Mouse (Mus musculus) cerebellum, adult 9-11 months (tissue): ENCODE results near the gene Ifrd1.

Experiments
- DNase-seq: peaks from one replicate; pipeline ENCODE4 v3.0.0; 2022

Gene Ifrd1

DNA sequence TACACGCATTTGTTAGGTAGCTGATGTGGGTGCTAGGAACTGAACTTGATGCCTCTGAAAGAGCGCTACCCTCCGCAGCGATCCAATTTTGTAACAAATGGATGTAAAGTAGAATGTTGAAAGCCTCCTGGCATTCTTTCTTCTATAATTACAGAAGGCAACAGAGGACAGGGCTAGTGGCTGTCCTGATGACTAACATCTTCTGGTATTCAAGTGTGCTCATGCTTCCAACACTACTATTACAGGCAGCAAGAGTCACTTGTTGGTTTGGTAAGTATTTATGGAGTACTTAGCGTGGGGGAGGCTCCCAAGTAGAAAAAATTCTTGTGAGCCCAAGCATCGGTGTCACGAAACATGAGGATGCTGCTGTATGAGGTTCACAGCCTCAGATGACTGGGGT, 9.1 kb downstream of the Ifrd1 start:
- no peak for DNase-seq

DNA sequence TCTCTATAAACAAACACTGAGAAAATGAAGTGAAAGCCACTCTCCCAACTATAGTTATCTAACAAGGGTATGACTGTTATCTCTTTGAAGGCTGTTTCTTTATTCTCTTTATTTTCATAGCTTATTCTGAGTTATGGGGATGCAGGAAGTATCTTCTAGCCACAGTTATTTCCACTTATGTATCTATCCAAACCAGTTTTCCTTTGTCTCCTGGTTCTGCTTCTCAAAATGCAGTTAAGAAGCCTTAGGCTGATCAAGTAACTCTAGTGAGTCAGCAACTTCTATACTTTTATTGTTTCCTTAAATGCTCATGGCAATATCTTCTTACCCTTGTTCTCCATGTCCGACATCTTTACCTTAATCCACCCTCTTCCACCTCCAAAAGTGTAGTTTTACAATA, 16.1 kb downstream of the Ifrd1 start:
- DNase-seq = no peak

DNA sequence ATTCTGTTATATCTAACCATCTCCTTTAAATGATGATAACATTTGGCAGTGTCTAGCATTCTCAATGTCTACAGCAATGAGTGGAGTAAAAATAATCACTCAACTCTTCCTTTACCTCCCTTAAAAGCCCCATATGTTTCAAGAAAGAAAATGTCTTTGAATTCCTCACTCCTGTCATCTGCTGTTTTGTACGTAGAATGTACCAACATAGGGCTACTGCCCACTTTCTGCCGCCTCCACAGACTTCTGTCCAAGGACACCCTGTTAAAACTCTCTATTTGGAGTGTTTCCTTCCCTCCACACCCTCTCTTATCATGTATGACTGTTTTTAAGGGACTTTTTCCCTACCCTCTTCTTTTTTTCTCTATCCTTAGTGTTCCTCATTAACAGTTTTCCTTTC, 16.7 kb downstream of the Ifrd1 start:
- no peak for DNase-seq

- peak; percentile 24 for DNase-seq
Observed at GRCm38 (mm10) chr12:40224171-40224880, 24.0 kb downstream of the Ifrd1 start.

DNA sequence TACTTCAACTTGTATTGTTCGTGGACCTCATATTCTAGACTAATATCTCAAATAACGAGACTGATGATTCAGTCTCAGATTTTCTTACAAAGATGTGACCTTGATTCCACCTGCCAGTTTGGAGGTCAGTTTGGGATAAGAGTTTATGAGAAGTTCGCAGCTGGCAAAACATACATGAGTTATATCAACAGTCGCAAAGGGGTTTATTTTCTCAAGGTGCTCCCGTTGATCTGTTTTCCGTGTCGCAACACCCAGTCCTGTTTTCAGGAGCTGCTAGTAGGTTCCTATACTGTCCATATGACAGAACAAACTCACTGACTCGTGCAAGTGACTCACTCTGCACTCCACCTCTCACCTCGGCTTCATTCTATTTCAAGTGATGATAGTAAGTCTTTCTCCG, 24.6 kb downstream of the Ifrd1 start:
- DNase-seq = peak; percentile 57

GRCm38 (mm10) chr12:40223082-40223619, 25.2 kb downstream of the Ifrd1 start:
- peak; percentile 99 for DNase-seq

- DNase-seq = peak; percentile 99
Observed at GRCm38 (mm10) chr12:40222251-40223081, 25.8 kb downstream of the Ifrd1 start.

DNA sequence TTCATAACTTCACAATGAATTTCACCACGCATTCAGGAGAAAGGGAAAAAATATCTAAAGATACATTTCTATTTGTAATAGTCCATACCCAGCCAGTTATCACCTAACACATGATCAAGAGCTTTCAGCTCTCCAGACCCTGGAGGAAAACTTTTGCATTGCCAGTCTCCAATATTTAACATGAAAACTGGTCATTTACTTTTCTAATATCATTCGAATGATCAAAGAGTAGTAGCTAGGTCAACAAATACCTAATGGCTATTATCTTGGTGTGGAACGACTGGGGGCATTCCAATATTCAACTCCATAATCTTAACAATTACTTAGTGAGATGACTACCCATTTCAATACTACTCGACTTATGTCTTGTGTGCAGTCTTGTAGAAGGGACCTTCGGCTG, 26.7 kb downstream of the Ifrd1 start:
- DNase-seq = no peak

DNA sequence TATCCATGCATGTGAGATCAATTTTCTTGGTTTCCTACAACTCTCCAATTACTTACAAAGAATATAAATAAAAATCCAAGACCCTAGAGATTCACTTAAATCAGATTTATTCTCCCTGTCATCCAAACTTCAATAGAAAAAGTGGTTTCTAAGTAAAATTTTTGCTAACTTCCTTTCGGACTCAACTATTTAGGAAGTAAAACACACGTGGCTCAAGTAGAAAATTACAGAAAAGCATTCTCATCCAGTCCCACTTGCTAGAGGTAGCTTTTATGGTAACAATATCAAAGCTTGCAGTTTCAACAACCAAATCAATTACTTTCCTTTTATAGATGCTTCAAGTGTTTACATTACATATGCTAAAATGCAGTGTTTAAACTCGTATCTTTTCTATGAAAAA, 27.4 kb downstream of the Ifrd1 start:
- DNase-seq = no peak

DNA sequence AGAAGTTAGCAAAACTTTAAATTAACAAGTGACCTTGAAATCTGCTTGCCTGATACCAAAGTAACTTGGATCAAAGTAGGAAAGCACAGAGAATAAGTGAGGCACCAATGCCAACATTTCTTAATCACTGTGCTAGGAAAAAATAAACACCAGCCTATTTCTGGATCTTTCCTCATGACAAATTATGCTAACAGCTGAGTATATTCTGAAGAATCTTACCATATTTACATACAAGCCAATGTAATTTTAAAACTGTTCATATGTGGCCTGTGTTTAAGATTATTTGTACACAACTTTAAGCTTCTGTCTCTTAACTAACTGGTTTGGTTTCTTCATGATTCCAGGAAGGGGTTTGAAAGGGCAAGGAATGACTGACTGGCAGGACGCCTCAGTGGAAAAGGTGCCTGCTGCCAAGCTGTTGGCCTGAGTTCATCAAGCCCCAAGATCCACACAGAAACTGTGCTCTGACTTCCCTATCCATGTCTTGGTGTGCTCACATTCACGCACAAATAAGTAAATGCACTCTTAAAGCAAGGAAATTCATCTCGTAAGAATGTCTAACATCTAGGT, 28.2 kb downstream of the Ifrd1 start:
- DNase-seq = peak; percentile 45

GRCm38 (mm10) chr12:40218430-40218945, 29.8 kb downstream of the Ifrd1 start:
- no peak for DNase-seq

DNA sequence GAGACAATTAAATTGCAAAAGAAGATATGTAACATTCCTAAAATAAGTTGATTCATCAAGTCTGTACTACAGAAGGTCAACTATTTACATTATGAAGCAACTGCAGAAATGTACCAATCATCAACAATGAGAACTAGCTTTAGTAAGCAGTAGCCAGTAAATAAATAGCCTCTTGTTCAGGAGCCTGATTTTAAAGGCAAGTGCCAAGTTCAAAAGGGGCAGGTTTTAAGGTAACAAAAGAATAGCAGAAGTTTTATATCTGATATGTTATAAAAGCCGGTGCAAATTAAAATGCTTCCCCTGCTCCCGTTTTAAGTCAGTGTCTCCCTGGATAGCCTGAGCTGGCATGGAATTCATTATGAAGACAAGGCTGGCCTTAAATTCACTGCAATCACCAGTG, 30.5 kb downstream of the Ifrd1 start:
- no peak for DNase-seq

DNA sequence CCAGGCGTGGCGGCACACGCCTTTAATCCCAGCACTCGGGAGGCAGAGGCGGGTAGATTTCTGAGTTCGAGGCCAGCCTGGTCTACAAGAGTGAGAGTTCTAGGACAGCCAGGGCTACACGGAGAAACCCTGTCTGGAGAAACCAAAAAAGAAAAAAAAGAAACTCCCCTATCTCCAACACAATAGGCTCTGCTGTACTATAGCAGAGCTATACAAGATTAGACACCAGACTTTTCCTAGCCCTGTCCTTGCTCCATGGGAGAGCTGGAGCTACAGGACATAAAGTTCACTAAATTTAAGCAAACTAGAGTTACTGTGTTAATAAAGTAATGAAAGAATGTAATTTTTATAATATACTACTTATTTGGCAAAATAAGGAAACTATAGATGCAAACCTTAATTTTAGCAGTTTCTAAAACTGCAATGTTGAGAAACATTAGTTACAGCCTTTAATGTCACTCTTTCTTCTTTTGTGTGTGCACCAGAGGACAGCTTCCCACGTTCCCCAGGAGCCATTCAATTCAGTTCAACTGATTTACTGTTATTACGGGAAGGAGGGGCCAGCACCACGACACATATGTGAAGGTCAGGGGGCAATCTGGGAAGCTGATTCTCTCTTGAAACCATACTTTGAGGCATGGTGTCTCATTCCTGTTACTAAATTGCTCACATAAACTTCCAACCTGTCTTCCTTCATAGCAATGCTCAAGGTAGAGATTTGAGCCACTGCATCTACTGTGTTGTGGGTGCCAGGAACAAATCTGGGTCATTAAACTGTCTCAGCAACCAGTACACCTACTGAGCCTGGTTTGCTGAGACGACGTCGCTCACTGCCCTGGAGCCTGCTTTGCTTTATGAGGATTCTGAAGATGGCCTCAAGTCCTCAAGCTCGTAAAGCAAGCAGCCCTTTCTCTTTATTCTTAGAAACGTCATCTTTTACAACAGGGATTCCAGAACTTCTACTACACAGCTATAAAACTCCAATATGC, 33.1 kb downstream of the Ifrd1 start:
- DNase-seq = no peak

GRCm38 (mm10) chr12:40209049-40209448, 39.3 kb downstream of the Ifrd1 start:
- DNase-seq = no peak

- no peak for DNase-seq
Observed at GRCm38 (mm10) chr12:40207909-40208308, 40.4 kb downstream of the Ifrd1 start.

DNA sequence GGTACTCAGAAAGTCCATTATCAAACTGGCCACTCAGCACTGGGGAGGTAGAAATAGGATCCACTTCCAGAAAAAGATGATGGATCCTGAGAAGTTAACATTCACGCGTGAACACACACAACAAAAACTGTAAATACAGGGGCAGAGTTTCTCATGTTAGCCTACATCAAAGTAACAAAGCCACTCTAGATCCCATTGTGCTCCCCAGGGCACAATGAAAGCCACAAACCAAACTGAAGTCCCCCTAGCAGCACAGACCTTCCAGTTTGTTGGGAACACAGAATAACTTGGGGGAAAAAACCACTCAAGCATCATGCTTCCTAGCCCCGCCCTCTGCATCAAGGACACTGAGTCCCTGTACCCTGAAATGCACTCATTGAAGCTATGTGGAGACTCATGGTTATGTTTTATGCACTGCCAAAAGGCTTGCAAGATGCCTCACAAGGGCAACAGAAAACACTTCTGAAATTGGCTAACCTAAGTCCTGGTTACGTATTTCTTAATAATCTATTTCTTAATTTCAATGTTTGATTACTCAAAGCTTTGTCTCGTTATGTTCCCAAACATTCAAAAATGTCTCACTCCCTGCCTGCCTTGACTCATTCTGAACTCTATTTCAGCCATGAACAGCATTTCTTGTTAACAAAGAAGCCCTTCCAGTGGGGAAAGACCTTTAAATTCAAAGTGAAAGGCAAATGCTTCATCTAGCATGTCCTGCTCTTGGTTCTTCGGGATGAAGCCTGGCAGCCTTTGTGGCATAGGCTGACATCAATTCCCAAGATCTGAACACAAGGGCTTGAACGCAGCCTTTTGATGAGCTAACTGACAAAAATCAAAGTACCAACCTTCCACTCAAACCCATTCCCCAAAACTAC, 45.9 kb downstream of the Ifrd1 start:
- no peak for DNase-seq

GRCm38 (mm10) chr12:40200484-40201235, 47.6 kb downstream of the Ifrd1 start:
- no peak for DNase-seq

DNA sequence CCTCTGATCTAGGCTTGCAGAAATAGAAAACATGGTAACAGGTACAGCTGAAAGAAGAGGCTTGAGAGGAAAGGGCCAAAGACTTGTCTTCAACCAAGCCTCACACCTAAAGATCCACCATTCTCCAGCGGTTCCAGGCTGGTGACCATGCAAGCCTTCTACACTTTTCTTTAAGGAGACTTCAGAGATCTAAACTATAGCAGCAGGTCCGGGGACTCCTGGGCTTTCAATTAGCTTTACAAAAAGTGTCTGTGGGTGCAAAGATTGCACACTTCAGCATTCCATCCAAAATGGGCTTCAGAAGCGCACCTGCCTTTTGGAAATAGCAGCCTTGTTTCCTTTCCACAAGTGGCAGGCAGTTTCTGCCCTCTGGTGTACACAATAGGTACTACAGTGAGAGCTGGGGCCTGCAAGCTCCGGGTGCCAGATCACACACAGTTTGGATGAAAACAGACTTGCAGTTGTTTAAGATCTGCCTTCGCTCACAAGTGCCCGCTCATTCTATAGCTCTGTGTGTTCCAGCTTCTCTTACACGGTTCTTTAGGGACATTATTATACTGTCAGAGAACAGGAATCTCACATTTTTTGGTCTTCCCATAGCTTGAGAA, 48.4 kb downstream of the Ifrd1 start:
- peak; percentile 52 for DNase-seq

DNA sequence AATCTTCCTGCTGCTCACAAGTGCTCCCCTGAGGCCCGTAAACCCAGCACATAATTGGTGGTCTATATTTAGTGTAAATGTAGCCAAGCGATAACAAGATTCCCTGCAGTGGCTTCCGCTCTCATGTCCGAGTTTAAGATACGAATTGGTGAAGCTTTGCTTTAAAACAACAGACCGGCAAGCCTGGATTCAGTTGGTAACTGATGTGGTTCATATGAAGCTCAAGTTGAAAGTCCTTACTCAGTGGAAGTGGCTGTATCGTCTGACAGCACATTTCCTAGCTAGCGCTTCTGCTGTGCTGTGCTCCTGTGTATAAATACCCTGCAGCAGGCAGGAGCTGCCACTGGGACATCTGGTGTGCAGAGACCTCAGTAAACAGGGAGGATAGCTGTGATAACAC, 49.0 kb downstream of the Ifrd1 start, which contains the start of gene Lsmem1:
Gene Lsmem1 (minus strand): TSS at position 189 of the 400 bp plus-strand sequence.
- DNase-seq = no peak

GRCm38 (mm10) chr12:40198427-40198826, 49.9 kb downstream of the Ifrd1 start:
- DNase-seq = no peak
